Mouse (Mus musculus): ENCODE measurements around the gene March4.

The March4 gene

DNA sequence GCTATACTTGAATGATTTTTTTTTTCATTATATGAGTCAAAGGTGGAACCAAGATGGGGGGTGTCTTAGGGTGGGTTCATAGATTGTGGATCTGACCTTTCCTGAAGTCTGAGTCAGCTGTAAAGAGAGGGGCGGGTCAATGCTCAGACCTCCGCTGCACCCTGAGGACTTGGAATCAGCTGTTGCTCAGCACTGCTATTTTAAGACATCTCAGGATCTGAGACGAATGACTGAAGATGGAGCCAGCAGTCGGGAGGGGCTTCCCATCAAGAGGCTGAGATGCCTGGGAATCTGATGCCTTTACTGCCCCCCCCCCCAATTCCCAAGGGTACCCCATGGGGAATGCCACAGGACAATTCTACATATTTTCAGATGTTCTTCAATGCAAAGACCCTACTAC lies 85.9 kb downstream of the March4 start:
- no peak for DNase-seq (ENCODE audit: low read depth, low spot score)

DNA sequence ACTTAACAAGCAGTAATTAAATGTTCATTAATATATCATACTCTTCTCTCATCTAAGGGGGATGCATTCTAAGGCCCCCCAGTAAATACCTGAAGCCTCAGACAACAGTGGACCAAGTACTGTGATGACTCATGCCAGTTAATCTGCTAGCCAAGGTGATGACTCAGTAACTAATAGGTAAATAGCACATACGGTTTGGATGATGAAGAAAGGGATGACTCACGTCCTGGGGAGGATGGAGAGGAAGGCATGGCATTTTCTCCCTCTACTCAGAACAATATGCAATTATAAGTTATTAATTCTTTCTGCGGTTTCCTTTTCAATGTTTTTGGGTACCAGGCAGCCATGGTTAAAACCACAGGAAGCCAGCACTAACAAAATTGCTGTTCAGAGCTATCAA lies 87.0 kb downstream of the March4 start:
- DNase-seq (ENCODE audit: low read depth, low spot score): no peak

DNA sequence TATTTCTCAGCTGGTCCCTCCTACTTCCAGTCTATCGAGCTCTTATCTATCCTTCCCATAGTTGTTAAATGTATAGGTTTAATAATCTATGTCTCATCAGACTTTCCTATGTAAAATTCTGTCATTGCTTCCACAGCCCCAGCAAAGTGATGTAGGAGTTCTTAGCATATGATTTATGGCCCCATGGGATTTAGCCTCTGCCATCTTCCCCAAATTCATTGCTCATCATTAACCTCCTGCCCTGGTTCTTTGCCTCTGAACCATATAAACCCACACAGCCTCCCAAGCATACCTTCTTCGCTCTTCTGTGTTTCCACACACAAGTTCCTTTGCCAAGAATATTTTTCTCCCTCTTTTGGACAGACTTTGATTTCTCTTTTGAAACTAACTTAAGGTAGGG lies 94.0 kb downstream of the March4 start:
- no peak for DNase-seq (ENCODE audit: low read depth, low spot score)

DNA sequence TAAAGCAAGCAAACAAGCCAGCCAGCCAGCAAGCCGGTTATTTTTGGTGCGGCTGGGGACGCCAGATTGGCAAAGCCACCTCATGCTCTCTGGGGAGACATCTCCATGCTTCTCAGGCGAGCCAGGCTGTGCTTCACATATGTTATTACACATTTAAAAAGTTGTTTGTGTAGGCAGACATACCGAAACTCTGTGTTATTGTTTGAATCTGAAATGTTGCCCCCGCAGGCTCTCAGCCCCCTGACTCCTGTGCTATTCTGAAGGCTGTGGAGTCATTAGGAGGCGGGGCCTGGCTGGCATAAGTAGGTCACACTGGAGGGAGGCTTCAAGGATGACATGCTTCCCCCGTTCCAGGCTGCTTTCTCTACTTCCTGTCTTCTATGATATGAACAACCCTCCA lies 97.6 kb downstream of the March4 start:
- DNase-seq (ENCODE audit: low read depth, low spot score): no peak

DNA sequence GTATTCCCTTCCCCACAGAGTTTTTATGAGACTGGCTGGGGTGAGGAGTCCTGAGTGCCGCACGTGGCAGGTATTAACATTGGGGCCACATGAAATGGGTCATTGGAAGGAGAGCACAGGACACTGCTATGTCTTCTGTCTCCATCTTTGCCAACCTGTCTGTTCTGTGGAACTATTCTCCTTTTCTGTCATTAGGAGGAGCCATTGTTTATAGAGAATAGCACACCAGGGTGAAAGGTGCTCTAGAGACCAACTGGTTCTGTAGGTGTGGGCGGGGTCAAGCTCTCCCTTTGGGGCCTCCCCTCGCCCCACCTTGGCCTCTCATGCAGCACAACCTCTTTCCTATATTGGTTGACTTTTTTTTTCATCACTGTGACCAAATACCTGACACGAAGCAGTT lies 99.8 kb downstream of the March4 start:
- no peak for DNase-seq (ENCODE audit: low read depth, low spot score)

DNA sequence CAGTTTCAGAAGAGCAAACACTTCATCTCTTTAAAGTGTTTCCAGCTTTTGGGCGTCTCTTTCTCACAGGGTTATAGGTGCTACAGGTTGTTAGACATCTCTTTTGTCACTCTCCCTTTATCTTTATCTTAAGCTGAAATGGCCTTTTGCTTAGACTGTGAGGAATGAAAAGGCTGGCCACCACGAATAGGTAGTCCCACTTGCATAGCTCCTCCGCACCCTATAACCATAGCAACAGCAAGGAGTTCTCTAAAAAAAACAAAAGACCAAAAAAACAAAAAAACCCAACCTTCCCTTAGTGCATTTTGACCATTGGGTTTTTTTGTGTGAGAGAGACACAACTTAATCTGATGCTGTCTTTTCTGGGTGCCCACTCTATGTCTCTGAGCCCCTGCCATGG lies 102.2 kb downstream of the March4 start:
- DNase-seq (ENCODE audit: low read depth, low spot score): no peak

DNA sequence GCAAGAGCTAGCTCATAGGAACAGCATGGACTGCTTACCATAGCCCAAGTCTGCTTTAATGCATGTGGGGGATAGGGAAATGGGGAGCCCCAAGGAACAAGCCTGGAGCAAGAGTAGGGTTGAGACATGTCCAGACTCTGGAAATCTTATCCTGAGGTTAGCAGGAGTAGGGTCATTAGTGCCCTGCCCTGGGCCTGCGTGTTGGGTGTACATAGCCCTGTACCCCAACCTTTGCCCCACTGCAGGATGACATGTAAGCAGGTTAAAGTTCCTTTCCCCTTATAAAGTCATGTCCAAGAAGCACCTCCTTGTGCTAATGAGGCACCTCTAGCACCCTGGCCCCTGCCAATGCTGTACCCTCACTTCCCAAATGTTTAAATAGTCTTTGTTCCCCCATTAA lies 104.2 kb downstream of the March4 start:
- DNase-seq (ENCODE audit: low read depth, low spot score): no peak

DNA sequence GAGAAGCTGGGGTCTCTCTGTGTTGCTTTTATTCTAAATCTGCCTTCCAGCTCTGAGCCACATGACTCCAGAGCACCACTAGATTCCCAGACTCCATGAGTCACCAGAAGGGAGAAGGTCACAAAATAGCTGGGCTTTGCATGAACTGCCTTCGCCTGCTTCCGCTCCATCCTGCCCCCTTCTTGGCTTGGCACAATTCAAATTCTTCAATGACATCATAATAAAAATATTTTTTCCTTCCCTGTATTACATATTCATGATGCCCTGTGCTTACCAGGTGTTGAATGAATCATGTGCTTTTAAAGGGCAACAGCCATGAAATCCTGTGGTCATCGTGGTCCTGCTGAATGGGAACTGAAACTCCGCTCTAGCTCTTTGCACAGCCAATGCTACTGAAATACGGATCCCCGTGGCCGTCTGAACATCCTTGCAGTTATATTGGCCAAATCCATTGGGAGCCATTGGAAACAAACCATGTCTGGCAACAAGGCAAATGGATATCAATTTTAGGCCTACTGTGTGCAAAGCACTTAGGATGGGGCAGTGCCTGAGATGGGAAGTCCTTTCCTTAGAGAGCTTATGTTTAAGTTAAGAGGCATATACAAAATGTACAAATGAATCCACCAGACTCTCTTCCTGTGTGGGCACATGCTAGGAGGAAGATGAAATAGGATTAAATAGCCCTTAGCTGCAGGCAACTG lies 107.5 kb downstream of the March4 start:
- DNase-seq (ENCODE audit: low read depth, low spot score): no peak

DNA sequence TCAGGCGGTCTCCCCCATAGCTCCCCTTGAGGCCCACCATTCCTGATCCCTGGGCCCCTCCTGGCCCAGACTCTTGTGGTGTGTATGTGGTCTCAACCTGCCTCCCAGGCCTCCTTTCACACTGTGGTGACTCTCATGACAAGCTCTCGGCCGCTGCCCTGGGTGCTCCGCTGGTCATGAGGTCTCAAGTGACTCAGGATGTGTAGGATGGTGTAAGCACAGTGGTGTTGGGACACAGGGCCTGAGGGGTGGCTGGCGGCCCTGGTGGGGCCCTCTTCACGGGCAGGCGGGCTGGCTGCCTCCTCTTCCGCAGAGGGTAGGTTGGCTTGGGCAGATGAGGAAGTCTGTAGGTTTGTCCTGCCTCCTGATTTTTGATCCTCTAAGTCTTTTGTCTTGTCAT lies 108.2 kb downstream of the March4 start:
- no peak for DNase-seq (ENCODE audit: low read depth, low spot score)

DNA sequence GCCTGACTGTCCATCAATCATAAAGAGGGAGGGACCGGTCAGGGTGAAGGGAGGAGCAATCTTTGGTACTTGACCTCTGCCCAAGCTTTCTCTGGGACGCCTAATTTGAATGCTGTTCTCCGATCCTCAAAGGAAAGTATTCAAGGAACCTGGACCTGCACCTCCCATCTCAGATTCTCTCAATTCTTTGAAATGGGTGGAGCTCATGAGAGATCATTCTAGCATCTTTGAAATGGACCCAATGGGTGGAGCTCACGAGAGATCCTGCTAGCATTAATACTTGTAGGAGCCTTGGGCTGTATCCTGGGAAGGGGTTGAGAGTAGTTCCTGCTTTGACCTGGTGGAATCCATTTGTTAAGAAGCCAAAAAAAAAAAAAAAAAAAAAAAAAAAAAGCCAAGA lies 110.3 kb downstream of the March4 start:
- DNase-seq (ENCODE audit: low read depth, low spot score): no peak

DNA sequence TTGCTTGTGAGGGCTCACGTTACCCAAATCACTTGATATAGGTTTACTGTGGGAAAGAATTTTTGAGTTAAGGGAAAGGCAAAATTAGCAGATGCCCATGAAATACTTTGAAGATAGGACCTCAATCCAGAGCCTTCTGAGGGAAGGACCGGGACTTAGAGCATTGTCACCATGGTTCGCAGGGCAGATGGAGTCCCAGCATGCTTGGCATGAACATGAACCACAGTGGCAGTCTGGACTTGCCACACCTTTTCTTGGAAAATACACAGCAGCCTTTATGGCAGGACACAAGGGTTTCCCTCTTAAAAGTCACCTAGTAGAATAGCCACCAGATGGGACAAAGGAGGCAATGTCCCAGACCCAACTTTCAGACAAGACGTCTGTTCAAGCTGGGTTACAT lies 114.6 kb downstream of the March4 start:
- DNase-seq (ENCODE audit: low read depth, low spot score): no peak

DNA sequence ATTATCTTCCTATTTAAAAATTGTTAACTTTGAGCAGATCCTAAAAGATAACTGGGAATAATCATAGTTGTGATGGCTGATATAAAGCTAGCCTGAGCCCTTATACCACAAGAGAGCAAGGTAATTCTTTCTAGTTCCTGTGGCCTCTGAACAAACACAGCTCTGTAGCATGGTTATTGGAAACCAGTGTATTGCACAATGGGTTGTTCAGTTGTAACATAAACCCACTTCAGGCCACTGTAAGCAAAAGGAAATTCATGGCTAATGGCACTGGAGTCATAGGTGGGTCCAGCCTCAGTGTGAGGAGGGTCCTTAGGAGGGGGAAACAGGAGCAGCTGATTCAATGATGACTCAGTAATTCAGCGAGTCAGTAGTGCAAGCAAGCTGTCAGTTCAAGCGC lies 116.5 kb downstream of the March4 start:
- no peak for DNase-seq (ENCODE audit: low read depth, low spot score)

DNA sequence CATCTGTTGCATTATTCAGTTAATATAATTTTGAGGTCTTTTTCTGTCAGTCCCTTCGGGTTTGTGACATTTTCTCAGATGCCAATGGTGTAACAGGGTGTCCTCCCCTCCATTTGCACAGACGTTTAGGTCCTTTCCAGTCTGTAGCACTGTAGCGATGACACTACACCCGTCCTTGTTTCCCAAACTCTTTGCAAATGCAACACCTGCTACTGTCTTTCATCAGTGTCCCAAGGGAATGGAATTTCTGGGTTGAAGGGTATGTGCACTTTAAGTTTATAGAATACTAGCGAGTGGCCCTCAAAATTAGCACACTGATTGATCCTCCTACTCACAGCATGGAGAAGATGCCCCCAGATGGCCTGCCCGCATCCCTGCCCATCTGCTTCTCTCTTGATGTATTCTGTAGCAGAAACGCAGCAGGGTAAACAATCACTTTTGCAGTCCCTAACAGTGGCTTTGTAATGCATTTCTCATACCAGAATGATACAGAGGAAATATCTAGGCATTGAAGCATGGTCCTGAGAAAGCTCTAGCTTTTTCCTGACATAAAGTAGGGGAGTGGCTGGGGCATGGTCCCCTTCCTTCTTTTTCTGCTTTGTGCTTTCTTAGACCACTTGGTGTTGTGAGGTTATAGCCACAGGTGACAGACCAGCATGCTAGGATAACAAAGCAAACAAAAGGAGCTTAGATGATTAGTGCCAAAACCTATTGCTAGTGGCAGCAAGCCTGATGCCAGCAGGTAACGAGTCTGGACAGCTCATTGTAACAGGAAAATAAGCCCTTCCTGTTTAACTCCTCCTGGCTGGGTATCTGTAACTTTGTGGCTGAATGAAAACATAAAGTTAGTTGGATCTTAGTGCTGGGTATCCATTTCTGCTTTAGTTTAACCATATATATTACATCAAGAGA lies 117.7 kb downstream of the March4 start:
- no peak for DNase-seq (ENCODE audit: low read depth, low spot score)

DNA sequence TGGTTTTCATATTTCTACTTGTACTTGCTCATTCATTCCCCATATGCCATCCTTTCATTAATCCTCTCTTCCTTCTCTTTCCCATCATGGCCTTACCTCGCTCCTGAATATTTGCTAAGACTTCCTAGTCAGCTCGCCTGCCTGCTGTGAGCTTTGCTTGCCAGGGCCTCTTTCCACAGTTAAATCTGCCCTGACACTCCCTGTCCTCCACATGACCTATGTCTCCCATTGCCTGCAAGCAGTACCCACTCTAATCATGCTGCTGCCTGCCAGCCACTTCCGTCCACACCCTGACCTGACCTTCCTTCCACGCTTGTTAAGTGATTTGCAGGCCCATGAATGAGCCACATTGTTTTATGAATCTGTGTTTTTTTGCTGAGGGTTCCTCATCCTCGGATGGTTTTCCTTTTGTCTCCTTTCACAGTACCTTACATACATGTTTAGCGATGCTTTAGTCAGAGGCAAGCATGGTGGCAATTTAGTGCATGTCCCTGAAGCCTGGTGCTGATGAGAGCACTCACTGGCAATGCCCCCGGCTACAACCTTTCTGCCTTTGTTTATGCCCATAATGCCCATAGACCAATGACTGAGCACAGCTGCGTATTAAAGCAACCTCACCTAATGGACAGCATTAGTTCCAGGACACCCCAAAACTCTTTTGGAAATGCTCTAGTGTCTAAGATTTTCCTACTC lies 122.0 kb downstream of the March4 start:
- peak; percentile 11 for DNase-seq (ENCODE audit: low read depth, low spot score)

DNA sequence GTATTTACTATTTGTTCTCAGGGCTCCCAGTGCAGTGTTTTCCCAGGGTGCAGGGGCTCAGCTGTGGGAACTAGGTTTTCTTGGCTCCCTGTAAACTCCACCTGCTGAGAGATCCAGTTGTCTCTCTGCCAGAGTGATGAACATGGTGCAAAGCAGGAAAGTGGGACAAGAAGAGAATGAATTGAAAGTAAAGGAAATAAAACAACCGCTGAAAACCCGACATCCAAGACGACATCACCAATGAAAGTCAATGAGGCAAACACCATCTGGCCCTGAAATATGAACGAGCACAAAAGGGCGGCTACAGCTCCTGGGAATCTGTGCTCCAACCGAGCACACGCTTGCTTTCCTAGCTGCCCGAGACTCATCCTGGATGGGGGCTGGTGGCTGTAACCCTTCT lies 122.6 kb downstream of the March4 start:
- no peak for DNase-seq (ENCODE audit: low read depth, low spot score)

DNA sequence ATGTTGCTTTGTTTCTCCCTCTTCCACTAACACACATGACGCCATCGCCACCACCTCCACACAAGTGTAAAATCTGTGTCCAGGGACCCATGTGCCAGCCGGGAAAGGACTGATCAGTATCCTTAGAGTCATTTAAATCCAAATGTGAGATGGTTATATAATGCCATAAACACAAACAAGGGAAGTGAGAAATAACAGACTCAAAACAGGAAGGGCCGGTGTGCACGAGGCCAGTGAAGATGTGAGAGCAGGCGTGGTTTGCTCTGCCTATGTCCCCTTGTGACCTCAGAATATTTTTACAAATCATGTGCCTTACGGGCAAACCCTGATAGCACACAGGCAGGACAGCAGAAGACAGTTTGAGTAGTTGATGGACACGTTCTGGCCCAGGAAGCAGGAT lies 123.5 kb downstream of the March4 start:
- no peak for DNase-seq (ENCODE audit: low read depth, low spot score)

DNA sequence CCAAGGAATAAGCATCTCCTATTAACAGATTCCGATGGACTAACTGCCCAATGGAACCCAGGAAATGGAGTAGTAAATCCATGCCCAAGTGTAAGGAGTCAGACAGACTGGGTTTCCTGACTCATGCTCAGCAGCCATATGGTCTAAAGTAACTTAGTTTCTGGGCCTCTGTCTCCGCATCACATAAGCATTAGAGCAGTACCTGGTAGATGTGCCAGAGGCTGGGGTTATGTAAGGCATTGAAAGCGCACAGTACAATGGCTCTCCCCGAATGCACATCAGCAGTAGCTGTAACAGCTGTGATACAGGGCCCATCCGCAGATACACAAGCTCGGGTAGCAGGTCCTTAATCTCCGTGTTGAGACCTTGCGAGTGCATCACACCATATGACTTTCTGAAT lies 125.6 kb downstream of the March4 start:
- no peak for DNase-seq (ENCODE audit: low read depth, low spot score)

DNA sequence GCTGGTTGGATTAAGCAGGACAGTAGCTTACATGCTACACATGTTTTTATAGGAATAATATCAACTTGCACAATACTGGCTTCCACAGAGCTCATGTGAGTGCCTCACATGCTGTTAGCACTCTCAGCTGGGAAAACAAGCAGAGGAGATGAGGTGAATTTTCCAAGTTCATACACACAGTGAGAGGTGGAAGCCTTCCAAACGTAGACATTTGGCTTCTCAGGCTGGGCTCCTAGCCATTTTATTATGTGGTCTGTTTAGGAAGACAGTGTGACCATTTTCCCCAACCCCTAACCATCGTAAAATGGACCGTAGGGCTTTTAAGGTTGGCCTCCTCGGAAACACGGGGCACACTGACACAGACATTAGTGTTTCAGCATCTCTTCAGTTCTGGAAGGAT lies 126.8 kb downstream of the March4 start:
- DNase-seq (ENCODE audit: low read depth, low spot score): no peak

DNA sequence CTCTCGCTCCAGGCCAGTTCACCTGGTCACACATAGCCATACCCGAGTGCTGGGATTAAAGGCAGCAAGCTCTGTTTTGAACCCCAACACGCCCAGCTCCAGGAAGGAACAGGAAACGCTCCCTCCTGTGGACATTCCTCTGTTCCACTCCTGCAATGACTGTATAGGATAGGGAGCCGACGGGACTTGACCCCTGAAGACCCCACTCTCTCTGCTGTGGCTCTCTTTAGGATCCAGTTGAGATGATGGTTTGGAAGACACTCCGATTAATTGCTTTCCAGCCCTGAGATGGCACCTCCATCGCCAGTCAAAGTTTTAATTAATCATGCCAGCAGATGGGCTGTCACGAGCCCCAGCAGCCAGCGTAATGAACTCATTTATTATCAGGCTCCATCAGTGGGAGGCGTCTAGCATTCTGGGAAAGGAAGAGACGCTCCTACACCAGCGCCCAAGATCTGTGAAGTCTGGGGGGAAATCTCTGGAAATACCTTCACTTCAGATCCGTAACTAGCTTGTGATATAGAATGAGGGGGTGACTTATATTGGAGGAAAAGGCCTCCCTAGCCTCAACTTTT lies 130.1 kb downstream of the March4 start:
- DNase-seq (ENCODE audit: low read depth, low spot score): no peak

DNA sequence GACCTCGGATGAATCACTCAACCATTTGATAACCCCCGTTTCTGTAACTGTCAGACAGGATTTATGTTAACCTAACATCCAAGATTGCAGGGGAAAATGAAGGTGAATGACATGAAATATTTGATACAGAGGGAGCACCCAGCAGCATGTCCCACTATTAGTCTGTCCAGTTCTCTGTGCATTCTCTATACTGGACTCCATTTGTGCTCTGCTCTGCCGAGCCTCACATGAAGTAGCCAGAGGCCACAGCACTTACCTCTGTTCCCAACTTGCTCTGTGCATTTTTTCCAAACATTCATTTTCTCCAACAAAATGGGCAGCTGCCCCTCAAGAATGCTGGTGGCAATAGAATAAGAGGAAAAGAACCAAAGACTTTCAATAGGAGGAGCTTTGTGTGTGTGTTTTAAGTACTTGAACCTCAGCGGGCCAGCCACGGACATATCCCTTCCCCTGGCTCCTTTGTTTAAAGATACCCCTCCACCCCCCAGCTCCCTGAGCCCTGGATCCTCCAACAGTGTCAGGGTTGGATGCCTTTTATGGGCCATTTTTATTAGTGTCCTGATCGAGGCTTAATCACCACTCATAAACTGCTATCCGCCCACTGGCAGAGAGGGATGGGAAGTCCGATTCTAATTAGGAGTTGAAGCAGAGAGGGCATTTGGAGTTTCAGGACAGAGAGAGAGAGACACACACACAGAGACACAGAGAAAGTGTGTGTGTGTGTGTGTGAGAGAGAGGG lies 135.2 kb downstream of the March4 start:
- no peak for DNase-seq (ENCODE audit: low read depth, low spot score)

DNA sequence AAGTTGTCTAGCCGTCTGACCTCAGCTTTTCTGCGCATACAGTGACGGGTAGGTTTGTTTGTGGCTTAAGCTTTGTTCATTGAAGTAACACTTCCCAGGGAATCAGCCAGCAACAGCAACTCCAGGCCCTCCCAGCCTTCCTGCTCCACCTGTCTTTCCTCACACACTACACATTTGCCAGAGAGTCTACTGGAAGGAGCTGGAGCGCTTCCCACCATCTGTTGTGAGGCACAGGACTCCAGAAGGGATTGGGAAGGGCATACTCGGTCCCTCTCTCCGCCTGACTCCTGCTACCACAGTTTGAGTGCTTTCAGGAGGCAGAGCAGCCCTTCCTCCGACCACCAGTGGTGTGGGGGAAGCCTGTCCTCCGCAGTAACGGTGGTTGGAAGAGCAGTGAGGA lies 136.1 kb downstream of the March4 start:
- DNase-seq (ENCODE audit: low read depth, low spot score): no peak
